Mouse (Mus musculus) layer of hippocampus, adult 8-10 months (tissue): Measurements from ENCODE around the gene Plin3. TPM values are rescaled to one million over a fixed set of nuclear protein-coding genes. Genes with fewer than 3 reads are reported as not detected.

Source experiments
- DNase-seq, 2 experiments: peaks; one replicate each; pipeline ENCODE4 v3.0.0; 2022; ENCODE audit warnings: low spot score in 2 of 2
- microRNA-seq, 2 experiments: library from miRNA; unstranded; fragments of <30 nt; microRNA quantifications; one replicate each; pipeline ENCODE4 v1.2.0; 2022
- total RNA-seq, 4 experiments: library from RNA; stranded (reverse); gene quantifications; 2 replicates each; pipeline ENCODE4 v1.2.4; 2022

Plin3 gene
- total RNA-seq, 4 experiments from 2014 or later: 13.2 to 22.6 (median 19.6) TPM

DNA sequence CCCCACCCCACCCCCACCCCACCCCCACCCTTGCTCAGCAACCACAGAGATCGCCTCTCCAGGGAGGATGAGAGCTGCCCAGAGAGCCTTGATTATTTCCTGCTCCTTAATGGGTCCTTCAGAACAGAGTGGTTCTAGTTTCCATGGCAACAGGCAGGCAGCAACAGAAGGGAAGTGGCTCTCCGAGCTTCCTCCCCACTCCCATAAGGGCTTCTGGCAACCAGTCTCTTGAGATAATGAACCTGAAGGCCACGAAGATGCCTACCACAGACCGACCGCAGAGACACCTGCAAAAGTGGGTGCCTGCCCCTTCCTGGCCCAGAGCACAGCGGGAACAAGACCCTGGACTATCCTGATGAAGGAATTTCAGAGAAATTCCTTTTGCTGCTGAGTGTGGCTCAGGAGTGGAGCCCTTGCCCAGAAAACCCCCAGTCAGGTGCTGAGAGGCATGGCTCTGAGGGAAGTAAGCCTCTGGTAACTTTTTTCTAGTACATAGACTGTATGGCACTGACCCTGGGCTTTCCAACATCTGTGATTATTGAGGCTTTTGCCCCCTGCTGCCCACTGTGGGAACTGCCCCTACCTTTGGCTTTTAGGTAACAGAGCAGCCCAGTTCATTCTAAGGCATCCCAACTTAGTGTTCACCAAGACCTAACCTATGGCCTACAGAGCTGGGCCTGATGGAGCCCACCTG lies 41.4 kb downstream of the Plin3 start:
- peak; percentile 71 to 80 for DNase-seq

DNA sequence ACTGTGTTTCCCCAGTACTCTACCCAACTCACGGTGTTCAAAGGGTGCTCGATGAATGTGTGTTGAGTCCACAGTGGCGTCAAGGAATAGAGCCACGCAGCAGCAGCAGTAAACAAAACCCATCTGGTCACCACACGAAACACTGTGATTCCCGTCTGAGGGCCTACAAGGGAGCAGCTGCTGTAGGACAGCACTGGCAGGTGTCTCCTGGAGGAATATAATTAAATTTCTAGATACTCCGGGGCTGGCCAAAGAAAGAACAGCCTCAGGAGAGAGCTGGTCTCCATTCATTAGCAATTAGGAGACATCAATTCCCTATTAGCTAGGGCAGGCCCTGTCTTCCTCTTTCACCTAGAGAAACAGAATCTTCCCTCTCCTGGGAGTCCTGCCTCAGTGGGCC lies 47.1 kb downstream of the Plin3 start:
- no peak for DNase-seq

DNA sequence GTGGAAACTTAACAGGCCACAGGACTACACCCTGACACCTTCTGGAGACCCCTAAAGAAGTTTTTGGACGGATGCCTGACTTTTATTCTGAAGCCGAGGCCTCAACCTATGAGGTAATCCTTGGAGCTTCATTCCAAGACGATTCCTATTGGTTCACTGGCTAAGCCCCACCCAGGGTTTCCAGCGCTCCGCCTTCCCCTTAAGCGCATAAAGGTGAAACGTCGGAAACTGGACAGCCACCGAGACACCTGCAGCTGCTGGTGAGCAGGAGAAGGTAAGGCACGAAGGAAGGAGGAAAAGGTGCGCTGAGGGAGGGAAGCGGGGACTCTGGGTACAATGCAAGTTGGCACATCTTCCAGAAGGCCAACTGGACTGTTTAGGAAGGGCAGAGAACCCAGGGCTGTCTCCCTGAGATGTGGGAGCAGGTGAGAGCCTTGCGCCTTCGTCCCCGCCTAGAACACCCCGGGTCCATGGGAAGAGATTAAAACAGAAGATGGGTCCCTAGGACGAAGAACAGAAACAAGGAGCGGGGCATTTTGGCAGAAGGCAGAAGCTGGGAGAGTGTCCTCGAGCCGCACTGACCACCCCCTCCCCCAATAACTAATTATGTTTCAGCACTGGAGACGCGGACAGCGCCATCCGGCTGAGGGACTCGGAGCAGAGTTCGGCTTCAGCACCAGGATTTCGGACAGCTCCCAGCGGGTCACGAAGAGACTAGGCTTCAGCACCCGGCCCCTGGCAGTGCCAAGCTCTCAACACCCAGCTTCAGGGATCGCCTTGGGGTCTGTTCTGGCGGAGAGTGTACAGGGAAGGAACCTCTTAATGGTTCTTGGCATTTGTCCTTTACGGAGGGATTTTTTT lies 50.9 kb downstream of the Plin3 start:
- DNase-seq: peak; percentile 71 to 72

DNA sequence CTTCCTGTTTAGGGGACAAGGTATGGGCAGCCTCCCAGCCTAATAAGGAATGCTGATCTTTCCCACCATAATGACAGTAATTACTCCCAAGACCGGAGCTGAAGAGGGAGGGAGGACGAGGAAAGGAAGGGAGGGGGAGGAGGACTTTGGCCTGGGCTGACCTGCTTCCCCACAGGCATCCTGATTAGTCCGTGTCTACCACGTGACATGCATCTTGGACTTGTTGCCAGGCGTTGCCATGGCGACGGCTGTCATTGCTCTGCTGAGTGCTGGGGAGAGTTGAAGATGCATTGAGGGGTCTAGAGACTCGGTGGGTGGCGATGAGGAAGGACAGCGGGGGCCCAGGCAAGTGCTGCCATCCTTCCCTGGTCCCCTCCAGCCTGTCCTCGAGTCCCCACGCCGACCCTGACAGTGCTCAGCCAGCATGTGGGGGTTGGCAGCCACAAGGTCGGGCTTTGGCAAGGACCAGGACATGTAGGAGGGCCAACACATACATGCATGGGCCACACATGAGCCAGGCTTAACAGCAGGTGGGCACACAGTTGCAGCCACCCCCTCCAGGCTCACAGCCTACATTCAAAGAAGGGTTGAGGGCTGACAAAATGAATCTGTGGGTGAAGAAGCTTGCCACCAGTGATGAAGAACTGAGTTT lies 58.7 kb downstream of the Plin3 start:
- peak; percentile 87 to 90 for DNase-seq

DNA sequence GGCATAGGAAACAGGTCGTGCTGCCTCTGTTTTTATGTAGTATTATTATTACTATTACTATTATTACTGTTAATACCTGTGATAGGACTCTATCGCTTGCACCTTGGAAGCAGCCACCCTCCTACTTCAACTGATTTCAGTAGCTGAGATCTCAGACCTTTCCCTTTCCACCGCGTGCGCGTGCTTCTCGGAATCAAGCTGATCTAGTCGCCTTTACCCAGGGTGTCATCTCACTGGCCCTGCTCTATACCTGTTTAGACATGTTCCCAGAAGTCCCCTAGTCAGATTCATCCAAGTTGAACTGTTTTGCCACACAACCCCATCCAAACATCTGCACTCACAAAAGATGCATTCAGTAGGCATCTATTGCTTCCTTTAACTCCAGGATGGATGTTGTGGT lies 59.3 kb downstream of the Plin3 start:
- DNase-seq: no peak

DNA sequence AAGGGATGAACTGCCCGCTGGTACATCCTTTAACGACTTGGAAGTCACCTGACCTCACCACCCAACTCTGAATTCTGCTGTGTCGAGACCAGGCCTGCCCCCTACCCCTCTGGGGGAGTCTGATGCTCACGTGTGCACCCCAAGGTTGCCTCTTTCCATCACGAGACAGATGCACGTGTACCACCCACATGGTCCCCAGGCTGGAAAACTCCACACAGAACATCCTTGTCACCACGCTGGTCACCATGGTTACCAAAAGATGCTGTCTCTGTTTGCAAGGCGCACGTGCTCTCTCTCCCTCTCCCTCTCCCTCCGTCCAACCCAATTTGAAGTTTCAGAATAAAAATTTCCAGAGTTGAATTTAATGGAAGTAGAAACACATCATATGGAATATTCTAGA lies 62.7 kb downstream of the Plin3 start:
- DNase-seq: peak; percentile 82 to 84

Small RNA genes within 50 kb of the gene (microRNA-seq; reads per million reads assigned to microRNA genes)
- gene Mir7b: 1,857 to 2,236 reads per million in 2 experiments

Other genes starting within 250 kb of the Plin3 start
- 10 to 100 TPM; 76.5 to 96.6 (median 88.0) TPM for gene Ubxn6, start 217.8 kb downstream of the Plin3 start, total RNA-seq
- 100 to 1,000 TPM; 112 to 127 (median 115) TPM for gene Hdgfl2, start 213.2 kb downstream of the Plin3 start, total RNA-seq
- gene Plin4, start 183.1 kb downstream of the Plin3 start, total RNA-seq: 10 to 100 TPM in 2 of 4 experiments, 1 to 10 TPM in 2; 7.7 to 20.5 (median 12.2) TPM
- under 1 TPM; 0.53 to 0.80 (median 0.66) TPM for gene Plin5, start 175.3 kb downstream of the Plin3 start, total RNA-seq
- 1 to 10 TPM in 1 of 4 experiments, under 1 TPM in 3; 0.55 to 1.1 (median 0.74) TPM for gene Lrg1, start 170.9 kb downstream of the Plin3 start, total RNA-seq
- 100 to 1,000 TPM; 116 to 118 (median 117) TPM for gene Sema6b, start 152.5 kb downstream of the Plin3 start, total RNA-seq
- 1 to 10 TPM; 5.3 to 6.4 (median 5.9) TPM for gene Tnfaip8l1, start 130.4 kb downstream of the Plin3 start, total RNA-seq
- gene Mydgf, start 109.0 kb downstream of the Plin3 start, total RNA-seq: 10 to 100 TPM; 34.7 to 42.6 (median 40.1) TPM
- 10 to 100 TPM; 54.5 to 65.5 (median 60.5) TPM for gene Dpp9, start 74.0 kb downstream of the Plin3 start, total RNA-seq
- gene Fem1a, start 36.1 kb downstream of the Plin3 start, total RNA-seq: 10 to 100 TPM; 32.7 to 36.0 (median 35.1) TPM
- 1 to 10 TPM; 6.8 to 8.8 (median 7.8) TPM for gene Ticam1, start 16.1 kb downstream of the Plin3 start, total RNA-seq
- gene Arrdc5, start 7.4 kb upstream of the Plin3 start, total RNA-seq: not detected
- gene Uhrf1, start 10.4 kb upstream of the Plin3 start, total RNA-seq: 1 to 10 TPM in 3 of 4 experiments, under 1 TPM in 1; 0.77 to 2.5 (median 1.6) TPM
- 10 to 100 TPM; 66.8 to 85.2 (median 76.9) TPM for gene Kdm4b, start 33.2 kb upstream of the Plin3 start, total RNA-seq
- gene Ptprs, start 183.6 kb upstream of the Plin3 start, total RNA-seq: 100 to 1,000 TPM; 605 to 694 (median 657) TPM
- not detected for gene Znrf4, start 219.6 kb upstream of the Plin3 start, total RNA-seq